Mouse (Mus musculus): Measurements from ENCODE around the gene Hes7.
"Not testable (repeated sequence)": the region's sequence is repeated elsewhere in the genome, so short reads cannot be mapped to it uniquely, and the experiment has no call there.

Gene Hes7

GRCm38 (mm10) chr11:69088103-69088855, 31.9 kb upstream of the Hes7 start, which contains the start of gene Vamp2:
Gene Vamp2 (plus strand): TSS chr11:69088490.
- peak; percentile 79 for DNase-seq (ENCODE audit: low read depth, low spot score)

- peak; percentile 63 for DNase-seq (ENCODE audit: low read depth, low spot score)
These were observed 31.2 kb upstream of the Hes7 start for GRCm38 (mm10) chr11:69088856-69089615.

GRCm38 (mm10) chr11:69089616-69090290, 30.5 kb upstream of the Hes7 start:
- DNase-seq (ENCODE audit: low read depth, low spot score): no peak

GRCm38 (mm10) chr11:69090367-69090766, 29.8 kb upstream of the Hes7 start:
- DNase-seq (ENCODE audit: low read depth, low spot score): no peak

- no peak for DNase-seq (ENCODE audit: low read depth, low spot score)
These were observed 28.4 kb upstream of the Hes7 start for GRCm38 (mm10) chr11:69091566-69092385.

- peak; percentile 77 for DNase-seq (ENCODE audit: low read depth, low spot score)
These were observed 27.8 kb upstream of the Hes7 start for GRCm38 (mm10) chr11:69092386-69092751.

GRCm38 (mm10) chr11:69092871-69093270, 27.3 kb upstream of the Hes7 start:
- DNase-seq (ENCODE audit: low read depth, low spot score): no peak

- DNase-seq (ENCODE audit: low read depth, low spot score): not testable (repeated sequence)
These were observed 26.3 kb upstream of the Hes7 start for GRCm38 (mm10) chr11:69093856-69094255.

GRCm38 (mm10) chr11:69094697-69095429, 25.3 kb upstream of the Hes7 start, which contains the start of gene Per1:
Gene Per1 (plus strand): TSS chr11:69095217.
- DNase-seq (ENCODE audit: low read depth, low spot score): peak; percentile 98

- peak; percentile 44 for DNase-seq (ENCODE audit: low read depth, low spot score)
These were observed 24.5 kb upstream of the Hes7 start for GRCm38 (mm10) chr11:69095511-69096231.

GRCm38 (mm10) chr11:69096360-69096986, 23.7 kb upstream of the Hes7 start:
- no peak for DNase-seq (ENCODE audit: low read depth, low spot score)

- peak; percentile 91 for DNase-seq (ENCODE audit: low read depth, low spot score)
These were observed 23.0 kb upstream of the Hes7 start for GRCm38 (mm10) chr11:69096987-69097900.

GRCm38 (mm10) chr11:69098039-69098761, 22.0 kb upstream of the Hes7 start:
- no peak for DNase-seq (ENCODE audit: low read depth, low spot score)

GRCm38 (mm10) chr11:69098762-69099091, 21.5 kb upstream of the Hes7 start:
- peak; percentile 91 for DNase-seq (ENCODE audit: low read depth, low spot score)

GRCm38 (mm10) chr11:69099177-69099914, 20.9 kb upstream of the Hes7 start:
- no peak for DNase-seq (ENCODE audit: low read depth, low spot score)

GRCm38 (mm10) chr11:69099915-69100345, 20.3 kb upstream of the Hes7 start:
- DNase-seq (ENCODE audit: low read depth, low spot score): no peak

Measured in c-Kit-negative CD71-positive TER-119-positive erythroid progenitor cells, embryonic 14.5 days (primary cell).